Mouse (Mus musculus) MEL (cell line): ENCODE results near the gene Prkch. TPM values are rescaled to one million over a fixed set of nuclear protein-coding genes. Genes with fewer than 3 reads are reported as not detected.

Source experiments
- DNase-seq: peaks from one replicate; pipeline ENCODE4 v3.0.0; 2011; ENCODE audit warnings: low read depth, low spot score
- H3K27ac ChIP-seq: 2 replicates; pipeline ENCODE4 v1.5.1; 2012; ENCODE audit warnings: low read depth, mild to moderate bottlenecking, control low read depth, low read length, moderate library complexity; ENCODE audit not compliant: control insufficient read depth
- H3K27me3 ChIP-seq, 2 experiments: fragments of 150-350 bp in 1 of 2; sonication (generic) in 1 of 2; 2 replicates each; pipeline ENCODE4 v1.6.1; 2012; ENCODE audit warnings: low read length in 2 of 2, mild to moderate bottlenecking in 2 of 2, improper control_type of control experiment in 1 of 2, moderate library complexity in 1 of 2; ENCODE audit not compliant: insufficient read depth in 2 of 2, control insufficient read depth in 1 of 2
- H3K36me3 ChIP-seq, 2 experiments: 2 replicates each; pipeline ENCODE4 v1.6.1; 2012 to 2014; ENCODE audit warnings: low read length in 2 of 2, improper control_type of control experiment in 1 of 2, inconsistent platforms in 1 of 2, mild to moderate bottlenecking in 1 of 2; ENCODE audit not compliant: insufficient read depth in 2 of 2, control insufficient read depth in 1 of 2
- H3K4me1 ChIP-seq, 2 experiments: fragments of 150-350 bp in 1 of 2; sonication (generic) in 1 of 2; 2 replicates each; pipeline ENCODE4 v1.6.1; 2012; ENCODE audit warnings: low read length in 2 of 2, improper control_type of control experiment in 1 of 2, mild to moderate bottlenecking in 1 of 2; ENCODE audit not compliant: insufficient read depth in 2 of 2, control insufficient read depth in 1 of 2
- H3K4me3 ChIP-seq, 2 experiments: fragments of 150-350 bp in 1 of 2; sonication (generic) in 1 of 2; 2 replicates each; pipeline ENCODE4 v1.5.1; 2012; ENCODE audit warnings: low read depth in 2 of 2, low read length in 2 of 2, mild to moderate bottlenecking in 2 of 2, moderate library complexity in 2 of 2, control low read depth in 1 of 2, improper control_type of control experiment in 1 of 2; ENCODE audit not compliant: control insufficient read depth in 1 of 2, insufficient read depth in 1 of 2
- H3K79me2 ChIP-seq: 2 replicates; pipeline ENCODE4 v1.6.1; 2012; ENCODE audit warnings: mild to moderate bottlenecking, low read length, moderate library complexity; ENCODE audit not compliant: control insufficient read depth, poor library complexity, insufficient read depth
- H3K9ac ChIP-seq: 2 replicates; pipeline ENCODE4 v1.6.1; 2012; ENCODE audit warnings: low read depth, mild to moderate bottlenecking, control low read depth, low read length, moderate library complexity; ENCODE audit not compliant: control insufficient read depth, poor library complexity, severe bottlenecking
- H3K9me3 ChIP-seq: fragments of 150-350 bp; sonication (generic); replicated peaks from 2 replicates; pipeline ENCODE4 v1.6.1; 2012; ENCODE audit warnings: mild to moderate bottlenecking, low read length, improper control_type of control experiment, moderate library complexity; ENCODE audit not compliant: insufficient read depth
- BHLHE40 ChIP-seq: IDR thresholded peaks from 2 replicates; pipeline ENCODE4 v1.6.1; 2012; ENCODE audit warnings: low read depth, mild to moderate bottlenecking, inconsistent platforms, low read length, improper control_type of control experiment, borderline replicate concordance
- CHD1 ChIP-seq: IDR thresholded peaks from 2 replicates; pipeline ENCODE4 v1.6.1; 2012; ENCODE audit warnings: low read depth, mild to moderate bottlenecking, inconsistent platforms, low read length, improper control_type of control experiment
- ELF1 ChIP-seq: IDR thresholded peaks from 2 replicates; pipeline ENCODE4 v1.6.1; 2014; ENCODE audit warnings: low read depth, mild to moderate bottlenecking, inconsistent platforms, low read length, improper control_type of control experiment, moderate library complexity
- EP300 ChIP-seq, 2 experiments: IDR thresholded peaks; 2 replicates each; pipeline ENCODE4 v1.6.1; 2011; ENCODE audit warnings: improper control_type of control experiment in 2 of 2, low read length in 2 of 2, low read depth in 1 of 2, mild to moderate bottlenecking in 1 of 2
- ETS1 ChIP-seq: IDR thresholded peaks from 2 replicates; pipeline ENCODE4 v1.6.1; 2012; ENCODE audit warnings: low read depth, mild to moderate bottlenecking, inconsistent platforms, low read length, improper control_type of control experiment, moderate library complexity
- KAT2A ChIP-seq: conservative IDR thresholded peaks from 2 replicates; pipeline ENCODE4 v1.6.1; 2012; ENCODE audit warnings: low read depth, low read length, improper control_type of control experiment, inconsistent platforms
- MAFK ChIP-seq: IDR thresholded peaks from 2 replicates; pipeline ENCODE4 v1.6.1; 2011; ENCODE audit warnings: low read depth, mild to moderate bottlenecking, low read length, improper control_type of control experiment, borderline replicate concordance
- MAZ ChIP-seq: IDR thresholded peaks from 2 replicates; pipeline ENCODE4 v1.6.1; 2012; ENCODE audit warnings: low read depth, mild to moderate bottlenecking, inconsistent platforms, low read length, improper control_type of control experiment
- MEF2A ChIP-seq: IDR thresholded peaks from 2 replicates; pipeline ENCODE4 v1.6.1; 2014; ENCODE audit warnings: low read depth, mild to moderate bottlenecking, inconsistent platforms, low read length, improper control_type of control experiment; ENCODE audit not compliant: poor library complexity, insufficient replicate concordance, severe bottlenecking; ENCODE audit errors: extremely low read depth
- MYB ChIP-seq: IDR thresholded peaks from 2 replicates; pipeline ENCODE4 v1.6.1; 2011; ENCODE audit warnings: mild to moderate bottlenecking, low read depth, low read length, improper control_type of control experiment
- MYC ChIP-seq: IDR thresholded peaks from 2 replicates; pipeline ENCODE4 v1.6.1; 2011; ENCODE audit warnings: low read depth, mild to moderate bottlenecking, low read length, improper control_type of control experiment, moderate library complexity
- NELFE ChIP-seq: IDR thresholded peaks from 2 replicates; pipeline ENCODE4 v1.6.1; 2011; ENCODE audit warnings: low read depth, low read length, improper control_type of control experiment
- NRF1 ChIP-seq: IDR thresholded peaks from 2 replicates; pipeline ENCODE4 v1.6.1; 2014; ENCODE audit warnings: low read depth, mild to moderate bottlenecking, inconsistent platforms, low read length, improper control_type of control experiment, moderate library complexity; ENCODE audit not compliant: poor library complexity, insufficient read depth, severe bottlenecking
- POLR2A ChIP-seq, 2 experiments: IDR thresholded peaks; 2 replicates each; pipeline ENCODE4 v1.6.1; 2011 to 2012; ENCODE audit warnings: low read length in 2 of 2, mild to moderate bottlenecking in 2 of 2, control low read depth in 1 of 2, improper control_type of control experiment in 1 of 2, low read depth in 1 of 2, moderate library complexity in 1 of 2; ENCODE audit not compliant: control insufficient read depth in 1 of 2, insufficient read depth in 1 of 2, poor library complexity in 1 of 2
- SIN3A ChIP-seq: IDR thresholded peaks from 2 replicates; pipeline ENCODE4 v1.6.1; 2012; ENCODE audit warnings: low read length, improper control_type of control experiment, inconsistent platforms
- SMC3 ChIP-seq: IDR thresholded peaks from 2 replicates; pipeline ENCODE4 v1.6.1; 2011; ENCODE audit warnings: low read depth, low read length, improper control_type of control experiment
- TBP ChIP-seq: IDR thresholded peaks from 2 replicates; pipeline ENCODE4 v1.8.0; 2011; ENCODE audit warnings: low read depth, low read length, improper control_type of control experiment
- ZC3H11A ChIP-seq: IDR thresholded peaks from 2 replicates; pipeline ENCODE4 v1.6.1; 2012; ENCODE audit warnings: low read depth, mild to moderate bottlenecking, inconsistent platforms, low read length, improper control_type of control experiment
- ZKSCAN1 ChIP-seq: IDR thresholded peaks from 2 replicates; pipeline ENCODE4 v1.6.1; 2012; ENCODE audit warnings: low read depth, mild to moderate bottlenecking, inconsistent platforms, low read length, improper control_type of control experiment, moderate library complexity
- polyA plus RNA-seq, 2 experiments: library from polyadenylated mRNA; stranded (reverse) in 1 of 2; unstranded in 1 of 2; fragments of >175 nt in 1 of 2; fragments of >200 nt in 1 of 2; gene quantifications; 2 replicates each; pipeline versions ENCODE4 v1.2.1 to v1.2.4; 2012; ENCODE audit warnings: low replicate concordance in 2 of 2, low read depth in 1 of 2; ENCODE audit not compliant: insufficient read length in 2 of 2, insufficient read depth in 1 of 2, missing spikeins in 1 of 2
- total RNA-seq: library from RNA; depleted of rRNA; stranded (reverse); fragments of 300-350 nt; gene quantifications from 2 replicates; pipeline ENCODE4 v1.2.3, GENCODE M21; 2012

The Prkch gene
- total and polyA plus RNA-seq, 3 experiments, result not detected

- Histone ChIP-seq H3K4me3 (no peak overlapping the region), H3K79me2 (no peaks in the 10 kb centered on the region), H3K9ac (no peak overlapping the region), H3K27me3 (no peaks in the 10 kb centered on the region; a peak in 2 of 4 replicates), H3K27ac (no peak overlapping the region), H3K9me3 (no peaks in the 10 kb centered on the region), H3K36me3 (no peaks in the 10 kb centered on the region), H3K4me1 (no peaks in the 10 kb centered on the region)
- no peak for TF ChIP-seq MYB
- TF ChIP-seq EP300 (IDR thresholded peaks at IDR 0.05; ENCODE audit: low read depth in 1 of 2, low read length in 2 of 2), result no peak
- TF ChIP-seq MAFK, result no peak
- no peak for TF ChIP-seq NELFE
- TF ChIP-seq MAZ, result no peak
- no peak for TF ChIP-seq KAT2A
- TF ChIP-seq NRF1, result no peak
- no peak for TF ChIP-seq POLR2A (IDR thresholded peaks at IDR 0.05; ENCODE audit: control insufficient read depth in 1 of 2, insufficient read depth in 1 of 2, low read depth in 1 of 2, low read length in 2 of 2, poor library complexity in 1 of 2)
- TF ChIP-seq MYC, result no peak
- no peak for TF ChIP-seq SMC3
- no peak for TF ChIP-seq ETS1
- TF ChIP-seq SIN3A, result no peak
- no peak for TF ChIP-seq BHLHE40
- TF ChIP-seq CHD1, result no peak
- TF ChIP-seq TBP, result no peak
- no peak for TF ChIP-seq MEF2A
- TF ChIP-seq ELF1, result no peak
- no peak for TF ChIP-seq ZC3H11A
- no peak for DNase-seq
Measured at GRCm38 (mm10) chr12:73818801-73819200, 234.2 kb downstream of the Prkch start.

- Histone ChIP-seq H3K36me3 (no peaks in the 10 kb centered on the region), H3K9me3 (no peaks in the 10 kb centered on the region), H3K4me3 (no peak overlapping the region), H3K4me1 (no peaks in the 10 kb centered on the region), H3K27ac (no peak overlapping the region), H3K79me2 (no peaks in the 10 kb centered on the region), H3K27me3 (peaks cover 0 to 3% of the 10 kb centered on the region in 2 experiments; a peak in 2 of 4 replicates), H3K9ac (no peak overlapping the region)
- TF ChIP-seq ZKSCAN1, result no peak
- no peak for TF ChIP-seq KAT2A
- DNase-seq, result no peak
Measured at GRCm38 (mm10) chr12:73821176-73821575, 236.6 kb downstream of the Prkch start.
